Mouse (Mus musculus) cerebellum, postnatal 14 days (tissue): ENCODE measurements at regions not wholly inside any gene's neighbourhood (a gene's known extent, or its start where the extent isn't known, plus 50 kb on each side); places are given as distances from the start of the nearest gene placed in this dataset.

Experiments used
- DNase-seq, 2 experiments: peaks; one replicate each; pipeline ENCODE4 v3.0.0; 2021; ENCODE audit warnings: mixed read lengths in 2 of 2

DNA sequence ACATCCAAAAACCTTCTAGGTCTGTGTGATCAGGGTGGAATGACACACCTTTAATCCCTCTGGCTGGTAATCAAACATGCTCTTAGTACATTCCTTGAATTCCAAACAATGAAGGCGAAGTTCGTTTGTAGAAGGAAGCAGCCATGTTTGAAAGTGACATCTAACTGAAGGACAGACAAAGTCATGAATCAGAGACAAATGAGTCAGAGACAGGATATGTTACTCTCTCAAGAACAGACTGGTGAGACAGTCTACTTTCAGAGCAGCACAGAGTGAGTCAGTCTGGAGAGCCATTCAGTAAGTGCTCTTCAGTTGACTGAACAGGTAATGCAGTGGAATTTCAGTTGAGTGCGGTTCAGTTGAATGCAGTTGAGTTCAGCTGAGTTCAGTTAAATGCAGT, 150.4 kb downstream of the Cpe start:
- DNase-seq: no peak

GRCm38 (mm10) chr8:64539846-64540472, 152.9 kb downstream of the Cpe start:
- no peak for DNase-seq

DNA sequence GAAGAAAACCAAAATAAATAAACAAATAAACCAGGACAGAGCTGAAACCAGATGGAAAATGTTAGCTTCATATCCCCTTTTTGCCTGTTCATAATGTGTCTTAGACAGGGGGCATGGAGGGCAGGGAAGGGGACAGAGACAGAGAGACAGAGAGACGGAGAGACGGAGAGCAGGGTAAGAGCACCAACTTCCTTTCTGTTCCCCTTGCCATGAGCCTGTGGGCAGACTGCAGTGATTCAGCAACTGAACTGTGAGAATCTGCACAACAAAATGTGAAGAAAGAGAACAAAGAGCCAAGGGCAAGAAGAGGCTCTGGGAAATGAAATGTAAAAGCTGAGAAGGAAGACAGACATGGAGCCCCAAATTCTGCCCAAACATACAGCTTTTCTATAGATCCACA, 161.1 kb downstream of the Cpe start:
- no peak for DNase-seq

GRCm38 (mm10) chr8:64522441-64523102, 170.3 kb downstream of the Cpe start:
- no peak for DNase-seq

GRCm38 (mm10) chr8:64519650-64520049, 173.2 kb downstream of the Cpe start:
- DNase-seq: no peak

- no peak for DNase-seq
These were observed 176.9 kb downstream of the Cpe start for GRCm38 (mm10) chr8:64515923-64516322.

- DNase-seq: no peak
These were observed 195.4 kb downstream of the Cpe start for GRCm38 (mm10) chr8:64497281-64498060.

- no peak for DNase-seq
These were observed 196.3 kb downstream of the Cpe start for GRCm38 (mm10) chr8:64496333-64497213.

GRCm38 (mm10) chr8:64491561-64491960, 201.3 kb downstream of the Cpe start:
- DNase-seq: no peak

DNA sequence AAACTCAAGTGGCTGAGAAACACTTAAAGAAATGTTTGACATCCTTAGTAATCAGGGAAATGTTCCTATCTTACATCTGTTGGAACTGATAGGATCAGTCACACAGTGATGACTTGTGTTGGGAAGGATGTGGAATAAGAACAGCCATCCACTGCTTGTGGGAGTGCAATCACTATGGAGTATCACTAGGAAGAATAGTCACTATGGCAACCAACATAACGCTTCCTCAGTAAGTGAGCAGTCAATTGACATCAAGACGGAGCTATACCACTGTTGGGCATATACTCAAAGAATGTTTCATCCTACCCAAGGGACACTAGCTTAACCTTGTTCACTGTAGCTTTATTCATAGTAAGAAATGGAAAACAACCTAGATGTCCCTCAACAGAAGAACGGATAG, 204.8 kb downstream of the Cpe start:
- DNase-seq: no peak

- DNase-seq: no peak
These were observed 219.6 kb downstream of the Cpe start for GRCm38 (mm10) chr8:64473276-64473675.

- peak in 1 of 2 experiments; percentile 7 for DNase-seq
These were observed 220.0 kb downstream of the Cpe start for GRCm38 (mm10) chr8:64472801-64473270.

DNA sequence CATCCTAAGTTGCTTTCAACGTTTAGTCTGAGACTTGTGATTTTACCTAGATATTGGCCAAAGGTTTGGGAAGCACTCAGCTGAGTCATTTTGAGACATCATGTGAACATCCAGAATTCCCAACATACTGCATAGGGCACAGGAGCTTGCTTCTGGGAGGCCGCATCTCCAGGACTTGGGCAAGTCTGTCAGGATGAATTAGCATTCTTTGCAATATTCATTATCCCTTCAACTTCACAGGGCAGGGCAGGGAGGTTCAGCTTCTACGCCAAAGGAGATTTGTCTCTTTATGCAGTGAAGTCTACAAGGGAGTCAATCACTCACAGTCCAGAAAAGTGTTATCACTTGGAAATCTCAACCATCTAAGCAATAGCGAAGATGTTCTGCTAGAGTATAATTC, 231.7 kb downstream of the Cpe start:
- no peak for DNase-seq

DNA sequence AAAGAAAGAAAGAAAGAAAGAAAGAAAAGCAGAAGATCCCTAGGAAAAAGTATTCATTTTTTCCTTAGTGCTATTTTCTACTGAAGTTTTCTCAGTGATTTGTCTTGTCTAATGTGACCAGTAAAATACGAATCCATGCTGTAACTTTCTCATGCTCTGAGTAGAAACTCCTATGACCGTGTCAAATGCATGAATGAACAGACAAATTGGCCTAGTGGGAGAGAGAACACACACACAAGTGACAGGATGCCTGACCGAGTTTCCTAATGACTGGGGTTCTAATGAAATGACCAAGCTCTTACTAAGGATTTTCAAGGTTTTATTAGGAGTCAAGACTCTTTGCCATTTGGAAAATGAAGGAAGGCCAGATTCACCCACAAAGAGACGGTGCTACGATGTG, 235.9 kb downstream of the Cpe start:
- no peak for DNase-seq

DNA sequence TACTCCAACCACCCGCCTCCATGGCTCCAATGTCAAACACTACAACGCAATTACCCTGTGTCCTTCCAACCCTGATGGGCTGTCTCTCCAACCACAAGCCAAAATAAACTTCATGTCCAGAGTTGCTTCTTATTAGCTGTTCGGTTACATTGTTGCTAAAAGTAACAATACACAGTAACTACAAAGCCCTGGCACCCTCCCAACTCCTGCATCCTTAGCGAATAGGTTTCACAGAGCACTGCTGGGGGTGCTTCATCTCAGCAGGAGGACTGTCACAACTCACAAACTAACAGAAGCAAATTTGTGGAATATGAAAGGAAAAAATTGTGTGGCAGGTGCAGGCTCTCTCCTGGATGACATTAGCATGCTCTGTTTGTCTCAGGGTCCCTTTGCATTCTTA, 238.1 kb downstream of the Cpe start:
- DNase-seq: peak in 1 of 2 experiments; percentile 18

DNA sequence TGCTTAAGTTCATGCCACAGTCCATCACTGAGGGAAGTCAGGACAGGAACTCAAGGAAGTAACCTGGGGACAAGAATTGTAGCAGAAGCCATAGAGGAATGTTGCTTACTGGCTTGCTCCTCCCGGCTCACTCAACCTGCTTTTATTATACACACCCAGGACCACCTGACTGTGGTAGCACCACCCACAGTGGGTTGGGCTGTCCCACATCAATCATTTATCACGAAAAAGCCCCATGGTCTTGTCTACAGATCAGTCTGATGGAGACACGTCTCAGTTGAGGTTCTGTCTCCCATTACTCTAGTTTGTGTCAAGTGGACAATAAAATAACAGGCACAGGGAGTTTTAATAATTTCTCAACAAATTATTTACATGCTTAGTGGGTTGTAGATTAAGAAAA, 239.3 kb upstream of the Tll1 start:
- no peak for DNase-seq

DNA sequence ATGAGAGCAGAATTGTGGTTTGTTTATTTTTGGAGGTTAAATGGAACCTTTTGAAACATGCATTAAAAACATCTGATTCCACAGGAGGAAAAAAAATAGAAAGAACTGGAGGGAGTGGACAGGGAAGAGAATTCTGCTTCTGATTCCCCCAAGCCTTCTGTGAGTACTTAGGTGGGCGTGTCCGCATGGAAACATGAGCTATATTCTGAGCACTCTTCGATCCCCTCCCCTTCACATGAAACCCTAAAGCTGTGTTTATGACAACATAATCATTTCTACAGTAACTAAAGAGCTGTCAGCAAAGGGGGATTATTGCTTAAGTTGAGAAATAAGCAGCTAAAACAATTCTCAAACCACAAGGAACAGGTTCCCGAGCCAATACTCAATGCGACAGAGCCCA, 238.4 kb upstream of the Tll1 start:
- no peak for DNase-seq

DNA sequence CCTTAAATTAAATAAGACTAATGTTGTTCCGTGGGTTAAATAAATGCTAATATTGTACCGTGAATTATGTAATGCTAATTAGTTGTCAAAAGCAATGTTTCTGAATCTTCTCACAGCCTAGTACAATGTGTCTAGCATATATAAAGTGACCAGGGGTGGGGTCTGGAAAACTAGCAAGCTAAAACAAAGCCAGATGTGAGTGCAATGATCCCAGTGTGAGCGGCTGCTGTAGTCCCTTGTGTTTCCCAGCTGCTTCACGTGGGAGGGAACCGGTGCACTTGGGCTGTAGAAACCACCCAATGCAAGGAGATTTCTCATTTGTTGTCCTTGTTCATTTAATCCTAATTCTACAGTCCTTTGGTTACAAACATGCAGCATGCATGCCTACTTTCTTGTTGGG, 232.4 kb upstream of the Tll1 start:
- DNase-seq: no peak

DNA sequence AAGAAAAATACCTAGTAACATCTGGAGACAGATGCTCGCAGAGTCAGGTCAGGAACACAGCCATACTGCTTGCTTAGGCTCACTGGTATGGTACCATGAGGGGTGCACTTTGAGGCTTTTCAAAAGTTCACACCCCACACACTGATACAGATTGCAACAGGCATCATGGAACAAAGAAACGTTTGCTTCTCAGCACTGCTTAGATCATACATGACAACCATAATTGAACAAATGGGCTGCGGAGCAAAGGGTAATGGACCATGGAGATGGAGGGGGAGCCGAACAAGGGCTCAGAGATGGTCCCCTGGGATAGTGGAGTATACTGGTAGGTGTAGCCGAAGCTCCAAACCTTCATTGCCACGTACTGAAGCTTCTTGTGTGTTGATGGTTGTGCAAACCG, 228.6 kb upstream of the Tll1 start:
- no peak for DNase-seq

DNA sequence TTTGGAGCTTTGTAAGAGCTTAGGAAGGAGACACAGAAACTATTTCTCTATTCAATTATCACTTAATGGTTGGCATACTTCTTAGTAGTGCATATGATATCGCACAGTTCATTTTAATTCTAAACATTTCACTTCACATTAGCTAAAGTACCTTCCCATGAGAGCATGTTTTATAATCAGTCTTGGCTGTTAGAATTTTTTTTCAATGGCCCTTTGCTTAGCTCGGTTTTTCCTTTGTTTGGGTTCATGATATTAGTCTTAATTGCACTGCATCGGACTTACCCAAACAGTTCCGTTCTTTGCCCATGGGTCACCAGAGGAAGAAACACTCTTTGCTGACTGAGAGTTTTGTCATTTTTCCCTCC, 216.8 kb upstream of the Tll1 start:
- DNase-seq: no peak

- no peak for DNase-seq
These were observed 216.3 kb upstream of the Tll1 start for GRCm38 (mm10) chr8:64422200-64422849.

DNA sequence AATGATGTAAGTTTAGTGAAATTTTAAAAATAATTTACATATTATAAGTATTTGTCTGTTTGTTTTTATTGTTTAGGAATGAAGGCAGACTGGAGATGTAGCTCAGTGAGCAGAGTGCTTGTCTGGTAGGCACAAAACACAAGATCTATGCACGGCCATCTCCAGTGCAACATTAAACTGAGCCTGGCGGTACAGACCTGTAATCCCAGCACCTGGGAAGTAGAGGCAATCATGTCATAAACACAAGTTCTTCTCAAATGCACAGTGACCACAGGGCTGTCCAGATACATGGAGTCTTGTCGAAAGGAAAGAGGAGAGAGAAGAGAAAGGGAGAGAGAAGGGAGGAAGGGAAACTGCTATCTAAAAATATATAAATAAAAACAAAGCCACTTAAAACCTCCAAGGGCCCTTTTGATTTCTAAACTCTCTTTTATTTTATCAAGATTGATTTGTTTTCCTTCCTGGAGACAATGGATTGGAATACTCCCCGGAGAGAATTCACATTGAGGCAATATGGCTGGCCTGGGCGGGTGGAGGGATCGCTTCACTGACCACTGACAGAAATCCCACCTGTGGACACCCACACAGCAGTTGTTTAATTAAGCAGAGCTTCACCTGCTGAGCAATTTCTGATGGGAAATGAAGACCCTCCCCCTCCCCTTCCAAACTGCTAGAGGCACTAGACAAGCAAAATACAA, 215.6 kb upstream of the Tll1 start:
- DNase-seq: peak; percentile 18 to 34
